Mouse (Mus musculus) B cell, adult (primary cell): Measurements from ENCODE around the gene Teddm1b. TPM values are rescaled to one million over a fixed set of nuclear protein-coding genes. Genes with fewer than 3 reads are reported as not detected.

ENCODE experiments used
- total RNA-seq: library from RNA; stranded (reverse); gene quantifications from 4 replicates; pipeline ENCODE4 v1.2.4, GENCODE M21; 2023; ENCODE audit not compliant: inconsistent age

Gene Teddm1b
- total RNA-seq = not detected in 4 replicates

GRCm38 (mm10) chr1:153874045-153874444 lies at the start of gene Teddm1b:
TSS of gene Teddm1b (plus strand) at chr1:153874345.

GRCm38 (mm10) chr1:153844042-153844441 lies 30.1 kb upstream of the Teddm1b start, which contains the start of gene Rgsl1:
TSS of gene Rgsl1 (minus strand) at chr1:153844142.

GRCm38 (mm10) chr1:153891442-153891841 lies 17.3 kb downstream of the Teddm1b start, which contains the start of gene Teddm1a:
TSS of gene Teddm1a (plus strand) at chr1:153891742.

GRCm38 (mm10) chr1:153899731-153900380 lies 25.7 kb downstream of the Teddm1b start, which contains the start of the genes Glul and Teddm2:
TSS of gene Glul (plus strand) at chr1:153899944.
TSS of gene Teddm2 (minus strand) at chr1:153900228.

Other genes starting within 250 kb of the Teddm1b start
- gene Rgs8, start 221.3 kb upstream of the Teddm1b start, total RNA-seq = not detected in 4 replicates
- gene Rgs16, start 134.0 kb upstream of the Teddm1b start, total RNA-seq = 7.9 to 8.6 TPM (median 8.3 TPM) in 4 replicates
- gene Rnasel, start 124.9 kb upstream of the Teddm1b start, total RNA-seq = 11.6 to 15.3 TPM (median 14.0 TPM) in 4 replicates
- gene Rgsl1, start 30.2 kb upstream of the Teddm1b start, total RNA-seq = not detected in 4 replicates
- not detected in 4 replicates for gene Teddm1a, start 17.4 kb downstream of the Teddm1b start, total RNA-seq
- gene Glul, start 25.6 kb downstream of the Teddm1b start, total RNA-seq = 128 to 146 TPM (median 139 TPM) in 4 replicates
- gene Teddm2, start 25.9 kb downstream of the Teddm1b start, total RNA-seq = 0.42 to 0.84 TPM (median 0.61 TPM) in 4 replicates